Mouse (Mus musculus): ENCODE measurements around the gene Dlk1.
"Not testable (repeated sequence)": the region's sequence is repeated elsewhere in the genome, so short reads cannot be mapped to it uniquely, and the experiment has no call there.

Gene Dlk1

GRCm38 (mm10) chr12:109439974-109440373 is 12.6 kb upstream of the Dlk1 start:
- DNase-seq: no peak

GRCm38 (mm10) chr12:109441366-109441765 is 11.3 kb upstream of the Dlk1 start:
- peak; percentile 38 for DNase-seq

- DNase-seq: no peak
These were observed 10.5 kb upstream of the Dlk1 start for GRCm38 (mm10) chr12:109442115-109442514.

GRCm38 (mm10) chr12:109443276-109443675 is 9.3 kb upstream of the Dlk1 start:
- peak; percentile 57 for DNase-seq

GRCm38 (mm10) chr12:109444999-109445398 is 7.6 kb upstream of the Dlk1 start:
- no peak for DNase-seq

- DNase-seq: peak; percentile 57
These were observed 7.0 kb upstream of the Dlk1 start for GRCm38 (mm10) chr12:109445499-109446235.

GRCm38 (mm10) chr12:109446236-109446941 is 6.2 kb upstream of the Dlk1 start:
- no peak for DNase-seq

GRCm38 (mm10) chr12:109449421-109450411 is 2.9 kb upstream of the Dlk1 start:
- DNase-seq: peak; percentile 65

- DNase-seq: peak; percentile 61
These were observed 708 bp downstream of the Dlk1 start for GRCm38 (mm10) chr12:109453065-109453997.

GRCm38 (mm10) chr12:109454137-109454536 is 1.5 kb downstream of the Dlk1 start:
- no peak for DNase-seq

- no peak for DNase-seq
These were observed 4.0 kb downstream of the Dlk1 start for GRCm38 (mm10) chr12:109456531-109457202.

- DNase-seq: no peak
These were observed 5.2 kb downstream of the Dlk1 start for GRCm38 (mm10) chr12:109457836-109458235.

GRCm38 (mm10) chr12:109458896-109459295 is 6.3 kb downstream of the Dlk1 start:
- no peak for DNase-seq

- peak; percentile 44 for DNase-seq
These were observed 7.1 kb downstream of the Dlk1 start for GRCm38 (mm10) chr12:109459481-109460401.

GRCm38 (mm10) chr12:109462594-109462993 is 10.0 kb downstream of the Dlk1 start:
- DNase-seq: no peak

- DNase-seq: not testable (repeated sequence)
These were observed 14.8 kb downstream of the Dlk1 start for GRCm38 (mm10) chr12:109467417-109467816.

GRCm38 (mm10) chr12:109469793-109470192 is 17.2 kb downstream of the Dlk1 start:
- DNase-seq: no peak

GRCm38 (mm10) chr12:109472627-109473026 is 20.0 kb downstream of the Dlk1 start:
- no peak for DNase-seq

GRCm38 (mm10) chr12:109473575-109473976 is 21.0 kb downstream of the Dlk1 start:
- DNase-seq: no peak

- no peak for DNase-seq
These were observed 21.6 kb downstream of the Dlk1 start for GRCm38 (mm10) chr12:109474187-109474606.
